Mouse (Mus musculus): ENCODE results near the gene Hs2st1. TPM values are rescaled to one million over a fixed set of nuclear protein-coding genes. Genes with fewer than 3 reads are reported as not detected.

Gene Hs2st1
- total and polyA plus RNA-seq, 2 experiments, result 1.9 to 6.0 TPM

DNA sequence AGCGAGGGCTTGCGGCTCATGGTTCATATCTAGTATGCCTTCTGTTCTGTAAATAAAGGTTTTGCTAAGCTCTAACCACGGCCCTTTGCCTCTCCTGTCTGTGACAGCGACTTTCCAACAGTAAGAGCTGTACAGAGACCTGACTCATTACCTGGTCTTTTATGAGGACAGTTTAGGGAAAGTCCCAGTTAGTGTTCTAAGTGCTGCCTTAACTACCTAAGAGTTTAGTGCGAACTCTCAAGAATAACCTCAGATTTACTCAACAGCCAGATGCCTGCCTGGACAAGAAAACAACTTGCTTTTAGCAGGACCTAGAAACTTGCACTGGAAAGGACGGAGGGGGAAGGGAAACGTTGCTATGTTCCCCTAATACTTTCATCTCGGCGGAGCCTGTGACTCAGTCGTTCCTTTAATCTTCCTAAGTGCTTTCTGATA lies 137.8 kb downstream of the Hs2st1 start:
- no peak for DNase-seq (ENCODE audit: extremely low read depth, low read depth, low spot score)

DNA sequence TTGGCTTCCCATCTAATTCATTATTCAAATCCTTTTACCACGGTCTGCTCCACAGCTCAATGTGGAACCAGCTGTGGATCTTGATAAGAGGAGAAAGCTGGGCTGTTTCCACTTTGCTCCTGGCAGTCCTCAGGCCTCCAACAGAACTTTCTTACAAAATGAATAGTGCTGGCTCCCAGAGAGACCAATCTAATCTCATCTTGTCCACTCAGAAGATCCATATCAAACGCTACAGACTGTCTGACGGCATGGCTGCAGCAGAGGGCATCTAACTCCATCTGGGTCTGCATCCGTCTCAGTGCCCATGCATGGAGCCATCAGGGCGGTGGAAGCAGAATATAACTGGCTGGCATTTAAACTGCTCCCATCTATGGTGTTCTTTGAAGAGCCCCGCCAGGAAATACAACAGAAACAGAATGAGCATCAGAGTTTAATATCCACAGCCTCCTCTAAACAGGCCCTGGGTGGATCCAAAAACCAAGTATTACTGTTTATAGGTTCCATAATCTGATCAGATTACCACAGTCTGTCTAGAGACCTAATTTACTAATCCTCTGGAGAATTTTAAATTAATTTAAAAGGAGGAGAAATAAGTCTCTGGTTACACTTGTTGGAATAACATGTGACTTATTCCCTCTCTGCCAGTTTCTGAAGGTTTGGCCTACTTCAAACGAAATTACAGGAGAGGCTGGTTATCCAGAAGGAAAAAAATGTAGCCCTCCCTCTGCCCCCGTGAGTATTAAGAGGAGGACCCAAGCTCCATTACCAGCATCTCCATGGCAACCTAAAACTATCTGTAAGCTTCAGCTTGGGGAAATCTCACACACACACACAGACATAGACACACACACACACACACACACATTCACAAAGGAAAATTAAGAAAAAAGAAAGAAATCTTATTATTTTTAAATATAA lies 141.2 kb downstream of the Hs2st1 start:
- 91% methylated on average over 8 of the region's 8 CpGs for WGBS
- no peak overlapping the region for H3K9ac ChIP-seq (ENCODE audit: low read depth, low read length)

More for the DNA sequence above, 137.8 kb downstream of the Hs2st1 start:
- no peak for TF ChIP-seq CTCF (IDR thresholded peaks at IDR 0.05; ENCODE audit: low read depth, low read length)
- no peak for TF ChIP-seq POLR2A (IDR thresholded peaks at IDR 0.05; ENCODE audit: extremely low read depth, insufficient read depth, low read length)
- no peak overlapping the region for H3K9ac ChIP-seq (ENCODE audit: low read depth, low read length)
- H3K27me3 ChIP-seq (ENCODE audit: control insufficient read depth, insufficient read depth, low read length), result no peaks in the 10 kb centered on the region
- H3K36me3 ChIP-seq (ENCODE audit: control insufficient read depth, insufficient read depth, low read length), result no peaks in the 10 kb centered on the region; the same call in 1 of the 2 replicates
- no peaks in the 10 kb centered on the region for H3K79me2 ChIP-seq (ENCODE audit: control insufficient read depth, insufficient read depth, low read length)
- H3K4me3 ChIP-seq (ENCODE audit: insufficient read depth, low read depth, low read length), result no peak overlapping the region
- no peaks in the 10 kb centered on the region for H3K4me1 ChIP-seq (ENCODE audit: control insufficient read depth, insufficient read depth, low read length)
- WGBS, result 89% methylated on average over 10 of the region's 10 CpGs
- no peak overlapping the region for H3K27ac ChIP-seq (replicated peaks; ENCODE audit: insufficient read depth, low read depth, low read length)

DNA sequence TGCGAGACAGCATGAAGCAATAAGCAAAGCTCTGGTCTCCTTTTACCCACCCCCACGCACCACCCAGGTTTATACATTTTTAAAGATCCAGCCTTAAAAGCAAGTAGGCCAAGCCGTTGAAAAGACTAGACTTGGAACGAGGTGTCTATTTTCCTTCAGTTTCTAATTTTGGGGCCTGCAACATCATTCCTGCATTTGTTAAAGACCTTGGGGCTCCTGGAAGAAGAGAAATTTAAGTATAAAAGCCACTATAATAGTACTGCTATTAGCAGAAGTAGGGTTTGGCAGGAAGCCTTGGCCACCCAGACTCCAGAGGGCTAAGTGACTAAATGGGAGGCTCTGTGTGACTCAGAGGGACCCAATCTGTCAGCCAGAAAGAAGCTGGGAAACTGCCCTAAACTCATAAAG lies 144.9 kb downstream of the Hs2st1 start:
- H3K4me3 ChIP-seq (ENCODE audit: insufficient read depth, low read depth, low read length), result no peak overlapping the region
- no peaks in the 10 kb centered on the region for H3K27me3 ChIP-seq (ENCODE audit: control insufficient read depth, insufficient read depth, low read length)
- WGBS, result 91% methylated on average over 4 of the region's 4 CpGs
- TF ChIP-seq CTCF (IDR thresholded peaks at IDR 0.05; ENCODE audit: low read depth, low read length), result no peak
- DNase-seq (ENCODE audit: extremely low read depth, low read depth, low spot score), result no peak
- no peaks in the 10 kb centered on the region for H3K79me2 ChIP-seq (ENCODE audit: control insufficient read depth, insufficient read depth, low read length)
- H3K27ac ChIP-seq (replicated peaks; ENCODE audit: insufficient read depth, low read depth, low read length), result no peak overlapping the region
- H3K9ac ChIP-seq (ENCODE audit: low read depth, low read length), result no peak overlapping the region
- H3K36me3 ChIP-seq (ENCODE audit: control insufficient read depth, insufficient read depth, low read length), result no peaks in the 10 kb centered on the region
- H3K4me1 ChIP-seq (ENCODE audit: control insufficient read depth, insufficient read depth, low read length), result no peaks in the 10 kb centered on the region

More for the DNA sequence above, 141.2 kb downstream of the Hs2st1 start:
- no peak overlapping the region for H3K27ac ChIP-seq (replicated peaks; ENCODE audit: insufficient read depth, low read depth, low read length)
- H3K36me3 ChIP-seq (ENCODE audit: control insufficient read depth, insufficient read depth, low read length), result no peaks in the 10 kb centered on the region
- H3K4me3 ChIP-seq (ENCODE audit: insufficient read depth, low read depth, low read length), result no peak overlapping the region
- H3K4me1 ChIP-seq (ENCODE audit: control insufficient read depth, insufficient read depth, low read length), result no peaks in the 10 kb centered on the region
- H3K79me2 ChIP-seq (ENCODE audit: control insufficient read depth, insufficient read depth, low read length), result no peaks in the 10 kb centered on the region
- H3K27me3 ChIP-seq (ENCODE audit: control insufficient read depth, insufficient read depth, low read length), result no peaks in the 10 kb centered on the region
- no peak for TF ChIP-seq CTCF (IDR thresholded peaks at IDR 0.05; ENCODE audit: low read depth, low read length)
- DNase-seq (ENCODE audit: extremely low read depth, low read depth, low spot score), result no peak

DNA sequence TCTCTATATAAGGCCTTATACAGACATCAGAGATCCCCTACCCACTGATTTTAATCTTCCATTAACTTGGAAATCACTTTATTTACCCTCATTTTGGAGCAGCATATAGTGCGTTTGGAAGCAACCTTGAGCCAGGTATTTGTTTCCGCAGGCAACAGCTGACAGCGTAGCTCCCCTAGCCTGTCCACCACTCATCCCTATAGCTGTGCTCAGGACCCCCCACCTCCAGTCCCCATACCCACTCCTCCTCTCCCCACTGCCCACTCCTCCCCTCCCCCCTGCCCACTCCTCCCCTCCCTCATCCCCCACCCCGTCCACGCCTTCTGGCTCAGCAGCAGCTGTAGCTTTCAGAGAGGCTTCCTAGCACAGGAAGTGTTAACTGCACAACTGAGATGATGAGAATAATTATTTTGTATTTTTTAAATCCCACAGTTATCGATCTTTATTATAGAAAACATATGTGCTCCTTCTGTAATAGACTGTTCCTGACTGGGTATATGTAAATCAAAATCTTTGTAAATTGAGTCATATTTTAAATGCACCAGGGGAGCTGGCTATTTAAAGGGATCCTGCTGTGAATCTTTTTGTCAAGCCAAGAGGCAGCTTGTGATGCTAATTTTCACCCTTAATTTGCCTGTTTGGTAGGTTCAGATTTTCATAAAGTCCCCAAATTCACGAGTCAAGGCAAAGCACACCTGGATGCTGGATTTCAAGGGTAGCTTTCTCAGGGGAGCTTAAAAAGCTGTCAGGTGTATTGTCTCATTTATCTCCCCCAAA lies 148.4 kb downstream of the Hs2st1 start:
- no peaks in the 10 kb centered on the region for H3K79me2 ChIP-seq (ENCODE audit: control insufficient read depth, insufficient read depth, low read length)
- 64% methylated on average over 7 of the region's 7 CpGs for WGBS
- no peak overlapping the region for H3K4me3 ChIP-seq (ENCODE audit: insufficient read depth, low read depth, low read length)
- H3K4me1 ChIP-seq (ENCODE audit: control insufficient read depth, insufficient read depth, low read length), result no peaks in the 10 kb centered on the region
- DNase-seq (ENCODE audit: extremely low read depth, low read depth, low spot score), result no peak
- no peaks in the 10 kb centered on the region for H3K36me3 ChIP-seq (ENCODE audit: control insufficient read depth, insufficient read depth, low read length)
- TF ChIP-seq CTCF (IDR thresholded peaks at IDR 0.05; ENCODE audit: low read depth, low read length) (no peak), POLR2A (IDR thresholded peaks at IDR 0.05; ENCODE audit: extremely low read depth, insufficient read depth, low read length) (no peak)
- H3K27me3 ChIP-seq (ENCODE audit: control insufficient read depth, insufficient read depth, low read length), result no peaks in the 10 kb centered on the region
- H3K27ac ChIP-seq (replicated peaks; ENCODE audit: insufficient read depth, low read depth, low read length), result no peak overlapping the region
- no peak overlapping the region for H3K9ac ChIP-seq (ENCODE audit: low read depth, low read length)

DNA sequence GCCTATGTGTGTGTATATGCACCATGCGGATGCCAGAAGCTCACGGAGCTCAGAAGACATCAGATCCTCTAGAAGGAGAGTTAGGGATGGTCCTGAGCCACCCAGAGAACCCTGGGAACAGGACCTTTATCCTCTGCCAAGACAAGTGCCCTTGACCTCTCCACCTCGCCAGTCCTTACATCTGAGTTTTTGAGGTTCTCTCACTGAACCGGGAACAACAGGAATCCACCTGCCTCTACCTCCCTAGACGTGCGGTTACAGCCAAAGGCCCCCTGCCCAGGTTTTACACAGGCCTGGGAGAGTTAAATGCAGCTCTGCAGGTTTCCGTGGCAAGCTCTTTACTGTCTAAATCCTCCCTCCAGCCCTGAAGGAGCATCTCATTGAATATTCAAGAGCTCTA lies 156.2 kb downstream of the Hs2st1 start:
- H3K27me3 ChIP-seq (ENCODE audit: control insufficient read depth, insufficient read depth, low read length), result no peaks in the 10 kb centered on the region
- WGBS, result 83% methylated on average over 7 of the region's 7 CpGs
- no peaks in the 10 kb centered on the region for H3K4me1 ChIP-seq (ENCODE audit: control insufficient read depth, insufficient read depth, low read length)
- H3K79me2 ChIP-seq (ENCODE audit: control insufficient read depth, insufficient read depth, low read length), result no peaks in the 10 kb centered on the region
- TF ChIP-seq POLR2A (IDR thresholded peaks at IDR 0.05; ENCODE audit: extremely low read depth, insufficient read depth, low read length) (no peak), CTCF (IDR thresholded peaks at IDR 0.05; ENCODE audit: low read depth, low read length) (no peak)
- H3K4me3 ChIP-seq (ENCODE audit: insufficient read depth, low read depth, low read length), result no peak overlapping the region
- H3K27ac ChIP-seq (replicated peaks; ENCODE audit: insufficient read depth, low read depth, low read length), result no peak overlapping the region
- H3K9ac ChIP-seq (ENCODE audit: low read depth, low read length), result no peak overlapping the region
- no peak for DNase-seq (ENCODE audit: extremely low read depth, low read depth, low spot score)
- no peaks in the 10 kb centered on the region for H3K36me3 ChIP-seq (ENCODE audit: control insufficient read depth, insufficient read depth, low read length)
